Mouse (Mus musculus) E14TG2a.4 (cell line): ENCODE measurements around the gene Agrn.

ENCODE experiments used
- CTCF ChIP-seq: conservative IDR thresholded peaks from 2 replicates; pipeline ENCODE4 v1.5.1; 2014; ENCODE audit warnings: low read length
- NANOG ChIP-seq: IDR thresholded peaks from 2 replicates; pipeline ENCODE4 v1.6.1; 2014; ENCODE audit warnings: borderline replicate concordance, low read length, mixed read lengths
- POU5F1 ChIP-seq: IDR thresholded peaks from 2 replicates; pipeline ENCODE4 v1.6.1; 2014; ENCODE audit warnings: low read length, borderline replicate concordance

DNA sequence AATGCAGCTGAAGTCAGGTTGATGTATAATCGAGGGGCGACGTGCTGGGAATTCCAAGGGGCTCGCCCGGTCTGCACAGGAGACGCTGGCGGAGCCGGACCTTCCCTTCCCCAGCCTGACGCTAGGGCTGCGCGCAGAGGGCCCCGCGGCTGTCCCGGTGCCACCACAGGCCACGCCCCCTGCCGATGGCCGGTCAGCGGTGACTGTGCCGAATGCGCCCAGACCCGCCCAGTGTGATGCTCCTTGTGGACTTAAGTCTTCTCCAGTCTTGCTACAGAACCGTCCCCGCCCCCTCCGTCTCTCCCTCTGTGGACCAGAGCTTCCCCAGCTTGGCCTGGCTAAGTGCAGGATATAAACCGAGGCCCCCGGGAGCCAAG is 529 bp upstream of the Agrn start:
- TF ChIP-seq NANOG (no peak), CTCF (no peak), POU5F1 (no peak)
